Mouse (Mus musculus) 3T3-L1 (cell line): ENCODE data around the gene Gm10715.
"Not testable (repeated sequence)": the region's sequence is repeated elsewhere in the genome, so short reads cannot be mapped to it uniquely, and the experiment has no call there.

Experiments
- DNase-seq: peaks from one replicate; pipeline ENCODE4 v3.0.0-alpha.2; 2015; ENCODE audit warnings: low read depth, low spot score

The Gm10715 gene

GRCm38 (mm10) chr9:3036577-3036976 is at the start of gene Gm10715:
Gene Gm10715 (plus strand): TSS chr9:3036877.
- not testable (repeated sequence) for DNase-seq

DNA sequence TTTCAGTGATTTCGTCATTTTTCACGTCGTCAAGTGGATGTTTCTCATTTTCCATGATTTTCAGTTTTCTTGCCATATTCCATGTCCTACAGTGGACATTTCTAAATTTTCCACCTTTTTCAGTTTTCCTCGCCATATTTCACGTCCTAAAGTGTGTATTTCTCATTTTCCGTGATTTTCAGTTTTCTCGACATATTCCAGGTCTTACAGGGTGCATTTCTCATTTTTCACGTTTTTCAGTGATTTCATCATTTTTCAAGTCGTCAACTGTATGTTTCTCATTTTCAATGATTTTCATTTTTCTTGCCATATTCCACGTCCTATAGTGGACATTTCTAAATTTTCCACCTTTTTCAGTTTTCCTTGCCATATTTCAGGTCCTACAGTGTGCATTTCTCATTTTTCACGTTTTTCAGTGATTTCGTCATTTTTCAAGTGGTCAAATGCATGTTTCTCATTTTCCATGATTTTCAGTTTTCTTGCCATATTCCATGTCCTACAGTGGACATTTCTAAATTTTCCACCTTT is 36.2 kb upstream of the Gm10715 start, which contains the start of gene Gm10722:
Gm10722 (plus strand) TSS at position 478 of the 528 bp plus-strand sequence.
- DNase-seq, result peak; percentile 56

- DNase-seq, result not testable (repeated sequence)
These were observed 35.7 kb upstream of the Gm10715 start for GRCm38 (mm10) chr9:3001006-3001405.

- DNase-seq, result peak; percentile 14
These were observed 34.6 kb upstream of the Gm10715 start for GRCm38 (mm10) chr9:3001948-3002659.

DNA sequence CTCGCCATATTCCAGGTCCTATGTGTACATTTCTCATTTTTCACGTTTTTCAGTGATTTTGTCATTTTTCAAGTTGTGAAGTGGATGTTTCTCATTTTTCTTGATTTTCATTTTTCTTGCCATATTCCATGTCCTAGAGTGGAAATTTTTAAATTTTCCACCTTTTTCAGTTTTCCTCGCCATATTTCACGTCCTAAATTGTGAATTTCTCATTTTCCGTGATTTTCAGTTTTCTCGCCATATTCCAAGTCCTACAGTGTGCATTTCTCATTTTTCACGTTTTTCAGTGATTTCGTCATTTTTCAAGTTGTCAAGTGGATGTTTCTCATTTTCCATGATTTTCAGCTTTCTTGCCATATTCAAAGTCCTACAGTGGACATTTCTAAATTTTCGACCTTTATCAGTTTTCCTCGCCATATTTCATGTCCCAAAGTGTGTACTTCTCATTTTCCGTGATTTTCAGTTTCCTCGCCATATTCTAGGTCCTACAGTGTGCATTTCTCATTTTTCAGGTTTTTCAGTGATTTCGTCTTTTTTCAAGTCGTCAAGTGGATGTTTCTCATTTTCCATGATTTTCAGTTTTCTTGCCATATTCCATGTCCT is 33.8 kb upstream of the Gm10715 start, which contains the start of gene Gm11168:
Gm11168 (plus strand) TSS at position 553 of the 603 bp plus-strand sequence.
- not testable (repeated sequence) for DNase-seq

DNA sequence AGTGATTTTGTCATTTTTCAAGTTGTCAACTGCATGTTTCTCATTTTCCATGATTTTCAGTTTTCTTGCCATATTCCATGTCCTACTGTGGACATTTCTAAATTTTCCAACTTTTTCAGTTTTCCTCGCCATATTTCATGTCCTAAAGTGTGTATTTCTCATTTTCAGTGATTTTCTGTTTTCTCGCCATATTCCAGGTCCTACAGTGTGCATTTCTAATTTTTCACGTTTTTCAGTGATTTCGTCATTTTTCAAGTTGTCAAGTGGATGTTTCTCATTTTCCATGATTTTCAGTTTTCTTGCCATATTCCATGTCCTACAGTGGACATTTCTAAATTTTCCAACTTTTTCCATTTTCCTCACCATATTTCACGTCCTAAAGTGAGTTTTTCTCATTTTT is 30.5 kb upstream of the Gm10715 start:
- not testable (repeated sequence) for DNase-seq

DNA sequence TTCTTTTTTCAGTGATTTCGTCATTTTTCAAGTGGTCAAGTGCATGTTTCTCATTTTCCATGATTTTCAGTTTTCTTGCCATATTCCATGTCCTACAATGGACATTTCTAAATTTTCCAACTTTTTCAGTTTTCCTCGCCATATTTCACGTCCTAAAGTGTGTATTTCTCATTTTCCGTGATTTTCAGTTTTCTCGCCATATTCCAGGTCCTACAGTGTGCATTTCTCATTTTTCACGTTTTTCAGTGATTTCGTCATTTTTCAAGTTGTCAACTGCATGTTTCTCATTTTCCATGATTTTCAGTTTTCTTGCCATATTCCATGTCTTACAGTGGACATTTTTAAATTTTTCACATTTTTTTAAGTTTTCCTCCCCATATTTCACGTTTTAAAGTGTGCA is 30.0 kb upstream of the Gm10715 start:
- not testable (repeated sequence) for DNase-seq

GRCm38 (mm10) chr9:3007272-3007671 is 29.4 kb upstream of the Gm10715 start:
- DNase-seq, result peak; percentile 31

GRCm38 (mm10) chr9:3009331-3009730 is 27.3 kb upstream of the Gm10715 start:
- DNase-seq, result not testable (repeated sequence)

DNA sequence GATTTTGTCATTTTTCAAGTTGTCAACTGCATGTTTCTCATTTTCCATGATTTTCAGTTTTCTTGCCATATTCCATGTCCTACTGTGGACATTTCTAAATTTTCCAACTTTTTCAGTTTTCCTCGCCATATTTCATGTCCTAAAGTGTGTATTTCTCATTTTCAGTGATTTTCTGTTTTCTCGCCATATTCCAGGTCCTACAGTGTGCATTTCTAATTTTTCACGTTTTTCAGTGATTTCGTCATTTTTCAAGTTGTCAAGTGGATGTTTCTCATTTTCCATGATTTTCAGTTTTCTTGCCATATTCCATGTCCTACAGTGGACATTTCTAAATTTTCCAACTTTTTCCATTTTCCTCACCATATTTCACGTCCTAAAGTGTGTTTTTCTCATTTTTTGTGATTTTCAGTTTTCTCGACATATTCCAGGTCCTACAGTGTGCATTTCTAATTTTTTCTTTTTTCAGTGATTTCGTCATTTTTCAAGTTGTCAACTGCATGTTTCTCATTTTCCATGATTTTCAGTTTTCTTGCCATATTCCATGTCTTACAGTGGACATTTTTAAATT is 24.5 kb upstream of the Gm10715 start:
- not testable (repeated sequence) for DNase-seq

- DNase-seq, result not testable (repeated sequence)
These were observed 23.9 kb upstream of the Gm10715 start, which contains the start of gene Gm10721 for GRCm38 (mm10) chr9:3012733-3013279. Gene Gm10721 (plus strand): TSS chr9:3013140.

DNA sequence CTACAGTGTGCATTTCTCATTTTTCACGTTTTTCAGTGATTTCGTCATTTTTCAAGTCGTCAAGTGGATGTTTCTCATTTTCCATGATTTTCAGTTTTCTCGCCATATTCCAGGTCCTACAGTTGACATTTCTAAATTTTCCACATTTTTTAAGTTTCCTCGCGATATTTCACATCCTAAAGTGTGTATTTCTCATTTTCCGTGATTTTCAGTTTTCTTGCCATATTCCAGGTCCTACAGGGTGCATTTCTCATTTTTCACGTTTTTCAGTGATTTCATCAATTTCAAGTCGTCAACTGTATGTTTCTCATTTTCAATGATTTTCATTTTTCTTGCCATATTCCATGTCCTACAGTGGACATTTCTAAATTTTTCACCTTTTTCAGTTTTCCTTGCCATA is 21.3 kb upstream of the Gm10715 start, which contains the start of gene Gm10720:
Gm10720 (plus strand) TSS at position 301 of the 400 bp plus-strand sequence.
- not testable (repeated sequence) for DNase-seq

- DNase-seq, result not testable (repeated sequence)
These were observed 20.8 kb upstream of the Gm10715 start for GRCm38 (mm10) chr9:3015896-3016295.

DNA sequence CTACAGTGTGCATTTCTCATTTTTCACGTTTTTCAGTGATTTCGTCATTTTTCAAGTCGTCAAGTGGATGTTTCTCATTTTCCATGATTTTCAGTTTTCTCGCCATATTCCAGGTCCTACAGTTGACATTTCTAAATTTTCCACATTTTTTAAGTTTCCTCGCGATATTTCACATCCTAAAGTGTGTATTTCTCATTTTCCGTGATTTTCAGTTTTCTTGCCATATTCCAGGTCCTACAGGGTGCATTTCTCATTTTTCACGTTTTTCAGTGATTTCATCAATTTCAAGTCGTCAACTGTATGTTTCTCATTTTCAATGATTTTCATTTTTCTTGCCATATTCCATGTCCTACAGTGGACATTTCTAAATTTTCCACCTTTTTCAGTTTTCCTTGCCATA is 19.6 kb upstream of the Gm10715 start, which contains the start of gene Gm10719:
Gm10719 (plus strand) TSS at position 301 of the 400 bp plus-strand sequence.
- not testable (repeated sequence) for DNase-seq

DNA sequence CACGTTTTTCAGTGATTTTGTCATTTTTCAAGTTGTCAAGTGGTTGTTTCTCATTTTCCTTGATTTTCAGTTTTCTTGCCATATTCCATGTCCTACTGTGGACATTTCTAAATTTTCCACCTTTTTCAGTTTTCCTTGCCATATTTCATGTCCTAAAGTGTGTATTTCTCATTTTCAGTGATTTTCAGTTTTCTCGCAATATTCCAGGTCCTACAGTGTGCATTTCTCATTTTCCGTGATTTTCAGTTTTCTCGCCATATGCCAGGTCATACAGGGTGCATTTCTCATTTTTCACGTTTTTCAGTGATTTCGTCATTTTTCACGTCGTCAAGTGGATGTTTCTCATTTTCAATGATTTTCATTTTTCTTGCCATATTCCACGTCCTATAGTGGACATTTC is 17.7 kb upstream of the Gm10715 start:
- not testable (repeated sequence) for DNase-seq

- not testable (repeated sequence) for DNase-seq
These were observed 16.6 kb upstream of the Gm10715 start for GRCm38 (mm10) chr9:3019835-3020727.

- peak; percentile 29 for DNase-seq
These were observed 14.2 kb upstream of the Gm10715 start for GRCm38 (mm10) chr9:3022316-3023008.

- not testable (repeated sequence) for DNase-seq
These were observed 13.2 kb upstream of the Gm10715 start, which contains the start of gene Gm10718 for GRCm38 (mm10) chr9:3023312-3023984. Gene Gm10718 (plus strand): TSS chr9:3023547.

DNA sequence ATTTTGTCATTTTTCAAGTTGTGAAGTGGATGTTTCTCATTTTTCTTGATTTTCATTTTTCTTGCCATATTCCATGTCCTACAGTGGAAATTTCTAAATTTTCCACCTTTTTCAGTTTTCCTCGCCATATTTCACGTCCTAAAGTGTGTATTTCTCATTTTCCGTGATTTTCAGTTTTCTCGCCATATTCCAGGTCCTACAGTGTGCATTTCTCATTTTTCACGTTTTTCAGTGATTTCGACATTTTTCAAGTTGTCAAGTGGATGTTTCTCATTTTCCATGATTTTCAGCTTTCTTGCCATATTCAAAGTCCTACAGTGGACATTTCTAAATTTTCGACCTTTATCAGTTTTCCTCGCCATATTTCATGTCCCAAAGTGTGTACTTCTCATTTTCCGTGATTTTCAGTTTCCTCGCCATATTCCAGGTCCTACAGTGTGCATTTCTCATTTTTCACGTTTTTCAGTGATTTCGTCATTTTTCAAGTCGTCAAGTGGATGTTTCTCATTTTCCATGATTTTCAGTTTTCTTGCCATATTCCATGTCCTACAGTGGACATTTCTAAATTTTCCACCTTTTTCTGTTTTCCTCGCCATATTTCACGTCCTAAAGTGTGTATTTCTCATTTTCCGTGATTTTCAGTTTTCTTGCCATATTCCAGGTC is 12.6 kb upstream of the Gm10715 start:
- not testable (repeated sequence) for DNase-seq
